Mouse (Mus musculus) liver, embryonic 14.5 days (tissue): ENCODE measurements around the gene Pdx1.

Source experiments
- CTCF ChIP-seq: IDR thresholded peaks from 2 replicates; pipeline ENCODE4 v1.5.1; 2016; ENCODE audit warnings: antibody characterized with exemption, low read depth, control low read depth
- EP300 ChIP-seq: IDR thresholded peaks from 2 replicates; pipeline ENCODE4 v1.6.1; 2016; ENCODE audit warnings: antibody characterized with exemption, low read depth

DNA sequence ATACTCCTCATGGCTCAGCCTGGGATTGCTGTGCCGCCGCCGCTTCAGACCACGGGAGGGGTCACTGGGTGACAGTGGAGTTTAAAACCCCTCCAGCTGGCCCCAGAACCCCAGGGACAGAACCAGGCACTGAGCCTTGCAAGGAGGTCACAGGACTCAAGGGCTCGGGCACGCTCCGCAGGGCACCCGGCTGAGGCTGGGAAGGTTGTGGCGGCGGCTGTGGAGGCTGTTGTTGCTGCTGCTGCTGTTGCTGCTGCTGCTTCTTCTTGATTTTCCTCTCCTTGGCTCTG is 32.0 kb downstream of the Pdx1 start:
- TF ChIP-seq CTCF (no peak), EP300 (no peak)
